Mouse (Mus musculus) frontal cortex, adult (tissue): Measurements from ENCODE around the gene Hist1h2ba.
A peak's percentile ranks its signal among the peaks of the same experiment; 100 is the strongest.

Experiments
- ATAC-seq: cut with Nextera tagmentation; 2 replicates; pipeline ENCODE4 v1.9.2; 2017; ENCODE audit warnings: mild to moderate bottlenecking, moderate library complexity, mixed read lengths; ENCODE audit not compliant: low TSS enrichment

Gene Hist1h2ba

GRCm38 (mm10) chr13:23933421-23934210 lies at the start of gene Hist1h2ba:
Hist1h2ba (minus strand) TSS chr13:23934156.
- no peak for ATAC-seq

GRCm38 (mm10) chr13:23972271-23972670 lies 38.3 kb upstream of the Hist1h2ba start:
- 0 out of 2 replicates have a peak, but pooled peaks have one; percentile 13 for ATAC-seq

GRCm38 (mm10) chr13:23971870-23972269 lies 37.9 kb upstream of the Hist1h2ba start:
- peak; percentile 76 for ATAC-seq

- peak; percentile 93 for ATAC-seq
These were observed 31.0 kb upstream of the Hist1h2ba start for GRCm38 (mm10) chr13:23964909-23965308.

- ATAC-seq, result no peak
These were observed 25.8 kb upstream of the Hist1h2ba start for GRCm38 (mm10) chr13:23959776-23960175.

GRCm38 (mm10) chr13:23950928-23951327 lies 17.0 kb upstream of the Hist1h2ba start:
- 0 out of 2 replicates have a peak, but pooled peaks have one; percentile 34 for ATAC-seq

GRCm38 (mm10) chr13:23949484-23950246 lies 15.7 kb upstream of the Hist1h2ba start:
- ATAC-seq, result peak; percentile 79

GRCm38 (mm10) chr13:23946254-23946653 lies 12.3 kb upstream of the Hist1h2ba start:
- ATAC-seq, result no peak

- ATAC-seq, result no peak
These were observed 8.9 kb upstream of the Hist1h2ba start for GRCm38 (mm10) chr13:23942861-23943260.

GRCm38 (mm10) chr13:23940291-23940690 lies 6.3 kb upstream of the Hist1h2ba start:
- no peak for ATAC-seq

GRCm38 (mm10) chr13:23938699-23939098 lies 4.7 kb upstream of the Hist1h2ba start:
- no peak for ATAC-seq

GRCm38 (mm10) chr13:23934211-23934520 lies 210 bp upstream of the Hist1h2ba start, which contains the start of gene Hist1h2aa:
Hist1h2aa (plus strand) TSS chr13:23934462.
- no peak for ATAC-seq

- no peak for ATAC-seq
These were observed 3.1 kb downstream of the Hist1h2ba start for GRCm38 (mm10) chr13:23930904-23931303.

GRCm38 (mm10) chr13:23930461-23930860 lies 3.5 kb downstream of the Hist1h2ba start:
- ATAC-seq, result no peak

GRCm38 (mm10) chr13:23928637-23929036 lies 5.3 kb downstream of the Hist1h2ba start:
- ATAC-seq, result no peak

GRCm38 (mm10) chr13:23925792-23926191 lies 8.2 kb downstream of the Hist1h2ba start:
- no peak for ATAC-seq

- no peak for ATAC-seq
These were observed 16.3 kb downstream of the Hist1h2ba start for GRCm38 (mm10) chr13:23917674-23918073.

- ATAC-seq, result no peak
These were observed 17.8 kb downstream of the Hist1h2ba start for GRCm38 (mm10) chr13:23916132-23916531.

- no peak for ATAC-seq
These were observed 19.4 kb downstream of the Hist1h2ba start, which contains the start of gene Slc17a4 for GRCm38 (mm10) chr13:23914376-23915167. Slc17a4 (minus strand) TSS chr13:23915009.

GRCm38 (mm10) chr13:23913791-23914306 lies 20.1 kb downstream of the Hist1h2ba start:
- no peak for ATAC-seq

- ATAC-seq, result no peak
These were observed 22.6 kb downstream of the Hist1h2ba start for GRCm38 (mm10) chr13:23911335-23911734.

- no peak for ATAC-seq
These were observed 23.8 kb downstream of the Hist1h2ba start for GRCm38 (mm10) chr13:23910121-23910520.
